Mouse (Mus musculus): ENCODE measurements around the gene Vrk1.

The Vrk1 gene

DNA sequence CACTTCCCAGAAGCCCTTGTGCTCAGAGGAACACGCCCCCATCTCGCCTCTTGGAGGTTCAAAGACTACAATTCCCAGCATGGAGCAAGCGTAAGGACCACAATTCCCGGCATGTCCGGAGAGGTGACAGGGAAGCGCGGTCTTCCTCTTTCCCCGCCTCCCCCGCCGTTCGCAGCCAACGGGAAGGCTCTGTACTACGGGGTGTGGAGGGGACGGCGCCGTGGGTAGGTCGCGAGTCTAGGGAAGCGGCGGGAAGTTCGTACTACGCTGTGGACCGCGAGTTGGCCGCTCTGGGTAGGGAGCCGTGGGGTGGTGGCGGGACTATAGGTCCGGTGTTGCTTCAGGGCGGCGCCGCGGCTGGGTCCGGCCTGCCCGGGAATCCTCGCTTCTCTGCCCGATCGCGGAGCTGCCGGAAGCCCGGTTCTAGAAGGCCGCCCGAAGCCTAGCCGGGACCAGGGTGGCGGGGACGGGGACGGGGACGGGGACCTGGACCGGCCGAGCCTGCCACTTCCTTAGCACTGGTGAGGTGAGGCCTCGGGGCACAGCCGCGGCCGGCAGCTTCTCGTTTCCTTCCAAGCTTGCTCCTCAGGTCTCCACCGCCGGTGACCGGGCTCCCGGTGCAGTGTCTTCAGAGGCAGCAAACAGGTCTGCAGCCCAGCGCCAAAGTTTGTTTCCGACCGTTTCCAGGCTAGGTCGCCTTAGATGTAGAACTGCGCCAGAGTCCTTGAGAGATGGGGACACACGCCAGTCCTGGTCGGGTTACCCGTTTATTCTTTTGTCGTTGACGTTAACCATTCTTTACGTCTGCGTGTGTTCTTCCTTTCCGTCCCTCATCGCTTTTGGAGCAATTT, at the start of gene Vrk1:
Vrk1 (plus strand) TSS at position 164 of the 851 bp plus-strand sequence.
- in situ Hi-C loops (cut with MboI; ENCODE audit: low sequenced_read_pairs) = no loop called here

GRCm38 (mm10) chr12:105960592-105961330, 49.3 kb upstream of the Vrk1 start:
- in situ Hi-C loops (cut with MboI; ENCODE audit: low sequenced_read_pairs) = no loop called here

- in situ Hi-C loops (cut with MboI; ENCODE audit: low sequenced_read_pairs) = no loop called here
These were observed 48.4 kb upstream of the Vrk1 start for GRCm38 (mm10) chr12:105961667-105962066.

- in situ Hi-C loops (cut with MboI; ENCODE audit: low sequenced_read_pairs) = no loop called here
These were observed 47.7 kb upstream of the Vrk1 start for GRCm38 (mm10) chr12:105962103-105963011.

DNA sequence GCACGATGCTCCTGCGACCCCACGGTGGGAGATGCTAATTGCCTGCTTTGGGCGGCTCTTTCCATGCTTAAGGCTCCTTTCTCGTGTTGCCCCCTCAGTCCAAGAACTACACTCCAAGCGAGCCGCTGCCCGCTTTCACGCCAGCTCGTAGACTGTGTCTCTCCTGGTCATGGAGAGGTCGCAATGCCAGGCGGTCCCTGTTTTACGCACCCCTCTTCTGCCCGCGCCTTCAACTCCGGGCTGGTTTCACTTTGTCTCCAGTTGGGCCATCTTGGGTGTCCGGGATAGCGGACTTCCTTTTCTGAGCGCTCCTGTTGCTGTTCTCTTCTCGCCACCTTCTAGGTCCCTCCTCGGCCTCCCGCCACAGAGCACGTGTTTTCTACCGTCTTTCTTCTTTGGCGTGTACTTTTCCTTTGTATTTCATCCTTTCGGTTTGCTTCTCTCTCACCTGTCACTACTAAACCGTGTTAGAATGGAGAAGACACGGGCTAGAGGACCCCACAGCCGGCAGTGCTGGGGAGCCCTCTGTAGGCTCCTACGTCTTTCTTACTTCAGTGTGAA, 46.9 kb upstream of the Vrk1 start:
- in situ Hi-C loops (cut with MboI; ENCODE audit: low sequenced_read_pairs) = no loop called here

DNA sequence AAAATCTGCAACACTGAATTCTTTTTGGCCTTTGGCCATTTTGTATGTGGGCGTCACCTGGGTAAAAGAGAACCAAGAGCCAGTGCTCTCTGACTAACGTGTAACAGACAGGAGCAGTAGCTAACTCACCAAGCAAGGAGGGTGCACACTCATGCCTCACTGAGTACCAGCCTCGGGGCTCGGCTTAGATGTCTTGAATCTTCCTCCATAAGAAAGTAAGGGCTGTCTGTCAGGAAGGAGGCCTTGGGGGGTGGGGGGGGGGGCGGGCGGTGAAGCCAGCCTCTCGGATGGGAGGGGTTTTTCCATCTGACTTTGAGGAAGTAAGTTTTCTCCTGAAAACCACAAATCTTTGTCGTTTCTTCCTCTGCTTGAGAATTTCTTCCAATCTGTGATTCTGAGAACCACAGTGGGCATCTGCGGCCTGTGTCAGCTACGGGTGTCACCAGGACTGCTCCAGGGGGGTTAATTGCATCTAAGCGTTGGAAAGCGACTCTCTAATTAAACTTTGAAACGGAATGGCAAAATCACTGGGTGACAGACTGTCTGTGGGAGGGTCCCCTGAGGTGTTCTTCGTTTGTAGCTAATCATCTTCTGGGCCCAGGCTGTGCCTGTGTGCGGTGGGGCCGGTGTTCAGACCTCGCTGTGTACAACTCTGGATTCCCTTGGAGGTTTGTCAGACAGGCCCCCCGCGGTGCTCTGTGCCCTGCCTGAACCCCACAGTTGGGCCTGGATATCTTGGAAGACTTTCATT, 43.0 kb upstream of the Vrk1 start:
- in situ Hi-C loops (cut with MboI; ENCODE audit: low sequenced_read_pairs) = no loop called here

- in situ Hi-C loops (cut with MboI; ENCODE audit: low sequenced_read_pairs) = no loop called here
These were observed 42.2 kb upstream of the Vrk1 start for GRCm38 (mm10) chr12:105967806-105968205.

GRCm38 (mm10) chr12:105971182-105971581, 38.8 kb upstream of the Vrk1 start:
- in situ Hi-C loops (cut with MboI; ENCODE audit: low sequenced_read_pairs) = no loop called here

DNA sequence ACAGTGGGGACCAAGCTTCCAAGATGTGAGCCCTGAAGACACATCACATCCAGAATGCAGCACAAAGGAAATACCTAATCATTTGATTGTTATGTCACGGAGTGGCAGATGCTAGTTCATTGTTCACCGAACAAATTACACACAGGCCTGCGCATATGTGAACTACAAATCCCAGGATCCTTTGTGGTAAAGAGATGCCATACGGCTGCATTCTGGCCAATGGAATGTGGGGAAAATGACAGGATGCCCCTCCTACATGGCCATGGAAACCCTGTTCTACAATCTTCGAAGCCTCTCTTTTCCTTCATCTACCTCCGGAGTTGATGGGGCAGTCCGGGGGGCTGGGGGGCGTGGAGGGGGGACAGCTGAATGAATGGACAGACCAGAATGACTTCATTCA, 37.4 kb upstream of the Vrk1 start:
- in situ Hi-C loops (cut with MboI; ENCODE audit: low sequenced_read_pairs) = no loop called here

DNA sequence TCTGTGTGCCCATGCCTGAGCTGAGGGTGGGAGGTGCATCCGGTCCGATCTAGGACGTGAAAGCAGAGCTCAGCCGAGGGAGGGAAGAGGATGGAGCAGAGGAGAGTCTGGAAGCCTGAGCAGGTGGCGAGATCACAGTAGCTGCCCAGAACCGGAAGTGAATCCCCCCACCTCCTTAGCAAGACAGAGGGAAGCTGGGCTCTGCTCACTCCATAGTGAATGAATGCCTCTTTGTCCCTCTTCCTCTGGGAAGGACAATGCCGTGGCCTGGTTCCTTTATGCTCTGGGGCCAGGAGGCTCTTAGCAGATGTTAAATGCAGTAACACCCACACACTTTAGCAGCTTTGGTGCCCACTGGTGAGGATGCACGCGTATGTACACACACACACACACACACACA, 36.3 kb upstream of the Vrk1 start:
- in situ Hi-C loops (cut with MboI; ENCODE audit: low sequenced_read_pairs) = no loop called here

DNA sequence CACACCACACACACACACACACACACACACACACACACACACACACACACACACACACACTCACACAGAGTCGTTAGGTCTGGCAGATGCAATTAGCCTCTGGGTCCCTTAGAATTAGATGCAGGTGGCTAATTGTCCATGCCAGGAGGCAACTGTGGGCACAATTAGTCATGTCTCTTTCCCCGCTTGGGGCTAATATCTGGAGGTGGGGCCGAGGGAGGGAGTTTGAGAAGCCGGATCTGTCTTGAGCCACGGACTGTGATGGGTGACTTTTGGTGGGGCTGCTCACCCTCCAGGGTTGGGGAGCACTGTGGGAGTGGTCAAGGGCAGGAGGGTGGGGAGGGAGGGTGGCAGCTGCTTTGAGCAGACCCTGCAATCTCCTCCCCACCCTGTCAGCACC, 35.9 kb upstream of the Vrk1 start:
- in situ Hi-C loops (cut with MboI; ENCODE audit: low sequenced_read_pairs) = no loop called here

DNA sequence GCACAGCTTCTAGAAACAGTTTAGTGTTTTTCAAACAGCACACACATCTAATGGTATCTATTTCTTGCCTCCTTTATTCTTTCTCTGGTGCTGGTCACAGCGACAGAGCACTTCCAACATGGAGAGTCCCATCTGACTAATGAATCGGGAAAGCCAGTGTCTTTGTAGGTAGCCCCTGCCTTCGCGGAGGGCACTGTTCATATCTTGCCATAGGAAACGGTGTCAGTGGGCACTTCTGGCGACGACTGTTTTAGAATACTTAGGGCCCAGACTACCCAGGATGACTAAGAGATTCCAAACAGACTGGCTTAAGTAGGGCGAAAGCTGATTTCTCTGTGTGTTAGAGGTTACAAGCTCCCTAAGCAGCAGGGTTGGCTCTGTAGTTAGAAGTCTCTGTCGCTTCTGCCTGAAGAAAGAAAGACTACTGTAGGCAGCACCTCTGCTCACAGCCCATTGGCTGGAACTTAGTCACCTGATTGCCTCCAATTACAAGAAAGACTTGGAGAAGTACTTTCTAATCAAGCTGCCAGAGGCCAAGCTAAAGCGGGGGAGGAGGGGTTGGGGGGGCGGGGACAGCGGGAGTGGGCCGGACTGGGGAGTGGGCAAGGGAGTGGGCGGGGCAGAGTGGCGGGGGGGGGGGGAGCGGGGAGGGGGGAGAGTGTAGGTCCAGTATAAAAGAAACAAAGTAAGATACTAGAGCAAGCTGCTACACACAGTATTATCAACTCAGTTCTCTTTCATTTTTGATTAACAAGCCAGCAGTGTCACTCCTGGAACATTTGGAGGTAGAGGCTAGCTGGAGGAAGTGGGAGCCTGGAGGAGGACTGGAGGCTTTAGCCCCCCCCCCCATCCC, 28.7 kb upstream of the Vrk1 start:
- in situ Hi-C loops (cut with MboI; ENCODE audit: low sequenced_read_pairs) = no loop called here

DNA sequence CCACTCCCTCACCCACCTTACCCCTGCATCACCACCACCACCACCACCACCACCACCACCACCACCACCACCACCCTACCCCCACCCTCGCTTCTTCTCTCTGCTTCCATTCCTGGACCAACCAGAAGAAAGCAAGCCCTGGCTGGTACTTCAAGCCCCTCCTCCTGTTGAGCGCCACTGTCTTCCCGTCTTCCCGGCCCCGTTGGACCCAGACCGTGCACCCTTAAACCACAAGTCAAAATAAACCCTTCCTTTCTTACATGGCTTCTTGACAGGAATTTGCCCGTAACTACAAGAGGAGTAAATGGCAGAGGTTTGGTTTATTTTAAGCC, 28.1 kb upstream of the Vrk1 start:
- in situ Hi-C loops (cut with MboI; ENCODE audit: low sequenced_read_pairs) = no loop called here

DNA sequence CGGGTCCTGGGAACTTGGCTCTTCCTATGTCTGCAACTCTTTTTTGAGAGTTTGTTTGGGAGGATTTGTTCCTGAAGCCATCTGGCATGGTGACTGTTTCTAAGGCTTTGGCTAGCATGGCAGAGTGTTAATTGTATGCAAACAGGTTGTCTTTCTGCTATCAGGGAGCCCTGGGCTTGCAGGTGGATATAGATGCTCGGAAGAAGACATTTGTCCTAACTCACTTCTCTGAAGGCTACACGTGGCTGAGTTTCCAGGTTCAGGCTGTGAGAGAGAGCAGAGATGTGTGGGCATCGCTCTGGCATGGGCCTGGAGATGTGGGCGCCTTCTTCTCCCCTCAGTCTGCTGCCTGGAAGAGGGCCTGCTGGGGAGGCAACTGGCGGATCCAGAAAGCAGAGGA, 27.4 kb upstream of the Vrk1 start:
- in situ Hi-C loops (cut with MboI; ENCODE audit: low sequenced_read_pairs) = no loop called here

DNA sequence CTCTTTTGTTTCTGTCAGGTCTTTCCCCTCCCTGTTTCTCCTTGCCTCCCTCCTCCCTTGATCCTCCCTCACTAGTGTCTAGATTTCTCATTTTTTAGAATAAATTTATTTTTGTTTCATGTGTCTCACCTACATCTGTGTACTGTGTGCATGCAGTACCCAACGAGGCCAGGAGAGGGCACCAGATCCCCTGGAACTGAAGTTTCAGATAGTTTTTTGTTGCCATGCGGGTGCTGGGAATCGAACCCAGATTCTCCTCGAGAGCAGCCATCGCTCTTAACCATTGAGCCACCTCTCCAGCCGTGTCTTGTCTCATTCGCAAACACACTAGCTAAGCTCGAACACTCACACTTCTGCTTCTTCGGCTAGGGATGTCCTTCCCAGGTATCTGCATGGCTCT, 26.5 kb upstream of the Vrk1 start:
- in situ Hi-C loops (cut with MboI; ENCODE audit: low sequenced_read_pairs) = no loop called here

GRCm38 (mm10) chr12:105988434-105988833, 21.6 kb upstream of the Vrk1 start:
- in situ Hi-C loops (cut with MboI; ENCODE audit: low sequenced_read_pairs) = no loop called here

- in situ Hi-C loops (cut with MboI; ENCODE audit: low sequenced_read_pairs) = no loop called here
These were observed 17.3 kb upstream of the Vrk1 start for GRCm38 (mm10) chr12:105992756-105993155.

GRCm38 (mm10) chr12:105993356-105993755, 16.7 kb upstream of the Vrk1 start:
- in situ Hi-C loops (cut with MboI; ENCODE audit: low sequenced_read_pairs) = no loop called here

GRCm38 (mm10) chr12:105995940-105996339, 14.1 kb upstream of the Vrk1 start:
- in situ Hi-C loops (cut with MboI; ENCODE audit: low sequenced_read_pairs) = no loop called here

Measured in CH12F3 (cell line).